Mouse (Mus musculus) cerebellum, adult 2 months (tissue): ENCODE measurements around the gene Il1a.

ENCODE experiments used
- CTCF ChIP-seq: fragments of 200-500 bp; IDR thresholded peaks from 2 replicates; pipeline ENCODE4 v1.5.1; 2011; ENCODE audit warnings: low read depth, mild to moderate bottlenecking, control low read depth, low read length, moderate library complexity, borderline replicate concordance; ENCODE audit not compliant: insufficient read depth
- POLR2A ChIP-seq: fragments of 200-500 bp; IDR thresholded peaks from 2 replicates; pipeline ENCODE4 v1.6.1; 2011; ENCODE audit warnings: low read length, control low read depth, borderline replicate concordance; ENCODE audit not compliant: insufficient read depth

GRCm38 (mm10) chr2:129313934-129314333, 4.2 kb upstream of the Il1a start:
- TF ChIP-seq POLR2A: no peak
- no peak for TF ChIP-seq CTCF
